Mouse (Mus musculus): ENCODE measurements at regions not wholly inside any gene's neighbourhood (a gene's known extent, or its start where the extent isn't known, plus 50 kb on each side); places are given as distances from the start of the nearest gene placed in this dataset.

- TF ChIP-seq CTCF (IDR thresholded peaks at IDR 0.05; ENCODE audit: borderline replicate concordance, insufficient read depth, low read depth, low read length) (no peak), POLR2A (IDR thresholded peaks at IDR 0.05; ENCODE audit: borderline replicate concordance, insufficient read depth, low read length) (no peak)
These were observed 79.7 kb upstream of the Bcl6 start for GRCm38 (mm10) chr16:24068250-24068813.

Data from cerebellum, adult 2 months (tissue).